In the genomic region with DNA sequence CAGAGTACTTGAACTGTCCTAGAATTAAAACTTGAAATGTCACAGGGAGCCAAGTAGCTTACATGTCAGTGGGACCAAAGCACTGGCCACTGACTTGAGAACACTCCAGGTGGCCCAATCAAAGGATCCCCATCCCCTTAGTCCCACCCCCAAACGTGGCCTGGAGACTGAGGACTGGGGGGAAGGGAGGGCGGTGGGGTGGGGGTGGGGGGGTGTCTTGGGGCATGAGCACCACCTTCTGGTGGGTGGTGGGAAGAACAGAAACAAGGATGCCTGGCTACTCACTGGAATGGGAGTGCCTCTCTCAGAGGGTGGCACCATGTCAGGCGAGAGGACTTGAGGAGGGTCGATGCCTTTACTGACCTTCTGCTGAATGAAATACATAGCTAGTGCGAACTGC, we compare ENCODE assay signal across 10 mouse cellular contexts. TPM values are rescaled to one million over a fixed set of nuclear protein-coding genes. Genes with fewer than 3 reads are reported as not detected.
DNase-seq lines count a peak whose midpoint lies in the region; ATAC-seq and TF ChIP-seq lines count a peak whose summit lies in the region.
"Had no signal": no experiment of that assay in that cellular context is flagged by ENCODE, and none has a peak within 500 bp of the region (broad histone marks: within the 10 kb centered on the region; RNA-seq: fewer than 3 reads in every experiment).

No protein-coding gene starts in this region.

- no peak for TF ChIP-seq CTCF in heart, postnatal 0 days (IDR thresholded peaks at IDR 0.05; ENCODE audit: low read depth)
- TF ChIP-seq CTCF in lung, postnatal 0 days (IDR thresholded peaks at IDR 0.05), result peak; percentile 41

- no peak for DNase-seq in heart, postnatal 0 days (ENCODE audit: low spot score)
- no peak for DNase-seq in heart, postnatal 25 days (ENCODE audit: low spot score)
- DNase-seq in lung, postnatal 0 days (ENCODE audit: low spot score), result peak; percentile 10
- DNase-seq in lung, adult 18-20 months, result no peak
- peak; percentile 27 for DNase-seq in ES-E14 (ENCODE audit: low read depth, low spot score)
- DNase-seq in left cerebral cortex, postnatal 10 days (ENCODE audit: extremely low spot score in 1 of 2, low spot score in 2 of 2), result no peak
- DNase-seq: cerebellum, adult 9-11 months had no signal

- H3K9me3 ChIP-seq in heart, postnatal 0 days (replicated peaks; ENCODE audit: control insufficient read depth, low read length), result no peaks in the 10 kb centered on the region
- H3K9me3 ChIP-seq in lung, postnatal 0 days (ENCODE audit: low read length), result no peaks in the 10 kb centered on the region
- no peaks in the 10 kb centered on the region for H3K9me3 ChIP-seq in ES-E14 (ENCODE audit: control insufficient read depth, insufficient read depth, low read depth, low read length)

- H3K27me3 ChIP-seq in heart, postnatal 0 days (ENCODE audit: control insufficient read depth, insufficient read depth, low read length), result no peaks in the 10 kb centered on the region
- no peaks in the 10 kb centered on the region for H3K27me3 ChIP-seq in lung, postnatal 0 days (replicated peaks; ENCODE audit: insufficient read depth, low read length)

- H3K4me3 ChIP-seq in heart, postnatal 0 days (ENCODE audit: low read depth, low read length), result no peak overlapping the region
- H3K4me3 ChIP-seq in lung, postnatal 0 days (ENCODE audit: low read depth, low read length), result no peak overlapping the region
- no peak overlapping the region for H3K4me3 ChIP-seq in ES-E14 (ENCODE audit: insufficient read depth in 1 of 2, low read depth in 1 of 2, low read length in 2 of 2, poor library complexity in 1 of 2, severe bottlenecking in 1 of 2)

- H3K36me3 ChIP-seq in heart, postnatal 0 days (replicated peaks; ENCODE audit: control insufficient read depth, insufficient read depth, low read length), result peaks cover 100% of the 10 kb centered on the region
- peaks cover 60% of the 10 kb centered on the region for H3K36me3 ChIP-seq in lung, postnatal 0 days (ENCODE audit: insufficient read depth, low read length)
- H3K36me3 ChIP-seq in ES-E14 (ENCODE audit: control insufficient read depth, insufficient read depth, low read length, poor library complexity, severe bottlenecking), result peaks cover 74% of the 10 kb centered on the region

- no peaks in the 10 kb centered on the region for H3K4me1 ChIP-seq in heart, postnatal 0 days (ENCODE audit: control insufficient read depth, insufficient read depth)
- no peaks in the 10 kb centered on the region for H3K4me1 ChIP-seq in lung, postnatal 0 days (ENCODE audit: insufficient read depth, low read depth, low read length)
- no peaks in the 10 kb centered on the region for H3K4me1 ChIP-seq in ES-E14 (ENCODE audit: control insufficient read depth in 2 of 2, insufficient read depth in 2 of 2, low read length in 2 of 2, poor library complexity in 1 of 2)

- 58% methylated on average over 5 of the region's 5 CpGs for WGBS in heart, postnatal 0 days
- WGBS in lung, postnatal 0 days, result 58% methylated on average over 5 of the region's 5 CpGs

- H3K9ac ChIP-seq in heart, postnatal 0 days (replicated peaks; ENCODE audit: low read depth, low read length), result no peak overlapping the region
- no peak overlapping the region for H3K9ac ChIP-seq in lung, postnatal 0 days (replicated peaks; ENCODE audit: low read depth)
- no peak overlapping the region for H3K9ac ChIP-seq in ES-E14 (ENCODE audit: insufficient read depth, low read depth, low read length, poor library complexity, severe bottlenecking)

- no peak for TF ChIP-seq EP300 in heart, postnatal 0 days (IDR thresholded peaks at IDR 0.05; ENCODE audit: low read depth)
- TF ChIP-seq EP300 in lung, postnatal 0 days (IDR thresholded peaks at IDR 0.05), result no peak

- no peak overlapping the region for H3K4me2 ChIP-seq in heart, postnatal 0 days (ENCODE audit: low read depth, low read length)
- H3K4me2 ChIP-seq in lung, postnatal 0 days (replicated peaks; ENCODE audit: low read depth, low read length), result no peak overlapping the region

- peak; percentile 63 for ATAC-seq in heart, postnatal 0 days (ENCODE audit: insufficient read depth, low read depth)
- peak; percentile 33 for ATAC-seq in lung, postnatal 0 days
- peak; percentile 37; the same call in 1 of the 2 replicates for ATAC-seq in granulocyte monocyte progenitor cell, adult 5-6 weeks (replicated peaks; ENCODE audit: poor library complexity, severe bottlenecking)
- no peak for ATAC-seq in cerebellum, adult (ENCODE audit: insufficient number of reproducible peaks, low FRiP score, low TSS enrichment)

- in situ Hi-C loops in ES-E14 (cut with MboI; ENCODE audit: low sequenced_read_pairs in 2 of 2, unreplicated experiment in 2 of 2), result no loop called here

- H3K27ac ChIP-seq in heart, postnatal 0 days (ENCODE audit: low read depth), result no peak overlapping the region
- H3K27ac ChIP-seq in lung, postnatal 0 days (ENCODE audit: low read length), result no peak overlapping the region
- H3K27ac ChIP-seq in ES-E14 (ENCODE audit: insufficient read depth, low read depth, low read length, poor library complexity, severe bottlenecking), result no peak overlapping the region
- H3K27ac ChIP-seq: macrophage had no signal

- intact Hi-C loops in heart, postnatal 25 days (cut with DNase I), result no loop called here
- intact Hi-C loops in left cerebral cortex, postnatal 10 days (cut with DNase I), result no loop called here

TF ChIP-seq in ES-E14, 5 proteins besides CTCF, POLR2A, EP300 and RAD21:
- no peak for TF ChIP-seq MAFK (IDR thresholded peaks at IDR 0.05; ENCODE audit: insufficient read depth, low read depth, low read length)
- no peak for TF ChIP-seq ZNF384 (IDR thresholded peaks at IDR 0.05; ENCODE audit: low read depth, low read length)
- TF ChIP-seq CHD2 (IDR thresholded peaks at IDR 0.05; ENCODE audit: low read depth, low read length), result no peak
- no peak for TF ChIP-seq ZC3H11A (IDR thresholded peaks at IDR 0.05; ENCODE audit: borderline replicate concordance, low read depth, low read length)
- TF ChIP-seq HCFC1 (IDR thresholded peaks at IDR 0.05; ENCODE audit: borderline replicate concordance, insufficient read depth, low read length), result no peak

RNA-seq across cellular contexts. Expression of a gene that starts 38.9 kb away (rescaled TPM):
- total RNA-seq in heart, postnatal 0 days (2014; rRNA removed; ENCODE audit: low replicate concordance), result 33.0 and 52.7 TPM in 2 replicates
- 23.2 and 24.9 TPM in 2 replicates for polyA plus RNA-seq in heart, postnatal 0 days (2015; fragmentation: Nextera tagmentation; extraction: Ambion mirVana)
- 10 to 100 TPM; 38.9 to 41.8 TPM for total RNA-seq in heart, postnatal 25 days (2021)
- polyA plus RNA-seq in lung, postnatal 0 days (2015; fragmentation: Nextera tagmentation; extraction: Ambion mirVana), result 25.6 and 25.9 TPM in 2 replicates
- 39.5 and 41.7 TPM in 2 replicates for total RNA-seq in ES-E14 (2012; rRNA removed)
- 58.3 and 64.3 TPM in 2 replicates for total RNA-seq in granulocyte monocyte progenitor cell, adult 5-6 weeks (2014; fragmentation: Nextera tagmentation)
- 34.8 and 38.6 TPM in 2 replicates for total RNA-seq in granulocyte monocyte progenitor cell, adult 5-6 weeks (2017)
- total RNA-seq in left cerebral cortex, postnatal 10 days (2021), result 10 to 100 TPM; 69.6 to 72.0 TPM

Comparison
In these comparisons a context has a peak if more than half of its experiments do, and no peak if none do; other contexts are left out.
1. DNase-seq: peak in lung, postnatal 0 days (single experiment) and ES-E14 (single experiment); none in heart, postnatal 0 days (single experiment), heart, postnatal 25 days (single experiment), lung, adult 18-20 months (0 of 2) and left cerebral cortex, postnatal 10 days (0 of 2).